Mouse (Mus musculus) stomach, postnatal 0 days (tissue): ENCODE results near the gene Ednrb. TPM values are rescaled to one million over a fixed set of nuclear protein-coding genes. Genes with fewer than 3 reads are reported as not detected.
"Not testable (repeated sequence)": the region's sequence is repeated elsewhere in the genome, so short reads cannot be mapped to it uniquely, and the experiment has no call there.

Experiments
- ATAC-seq: fragments of 200-750 bp; cut with Nextera tagmentation; 2 replicates; pipeline ENCODE4 v1.8.0; 2017; ENCODE audit not compliant: low FRiP score, low TSS enrichment
- DNase-seq: peaks from one replicate; pipeline ENCODE4 v3.0.0-alpha.2; 2016; ENCODE audit warnings: low spot score
- H3K27ac ChIP-seq: fragments of 300-500 bp; sonication (generic); replicated peaks from 2 replicates; pipeline ENCODE4 v1.5.1; 2014; ENCODE audit warnings: mild to moderate bottlenecking, control low read depth
- H3K27me3 ChIP-seq: fragments of 300-500 bp; sonication (generic); 2 replicates; pipeline ENCODE4 v1.6.1; 2014; ENCODE audit warnings: low read length; ENCODE audit not compliant: control insufficient read depth, insufficient read depth
- H3K36me3 ChIP-seq: fragments of 300-500 bp; sonication (generic); 2 replicates; pipeline ENCODE4 v1.6.1; 2014; ENCODE audit warnings: low read length, mixed read lengths; ENCODE audit not compliant: control insufficient read depth, insufficient read depth
- H3K4me1 ChIP-seq: fragments of 300-500 bp; sonication (generic); replicated peaks from 2 replicates; pipeline ENCODE4 v1.6.1; 2014; ENCODE audit warnings: antibody characterized with exemption; ENCODE audit not compliant: control insufficient read depth, insufficient read depth
- H3K4me2 ChIP-seq: fragments of 300-500 bp; sonication (generic); replicated peaks from 2 replicates; pipeline ENCODE4 v1.6.1; 2014; ENCODE audit warnings: low read depth, mild to moderate bottlenecking, control low read depth, moderate library complexity
- H3K4me3 ChIP-seq: fragments of 300-500 bp; sonication (generic); 2 replicates; pipeline ENCODE4 v1.5.1; 2014; ENCODE audit warnings: low read depth, low read length, control low read depth
- H3K9ac ChIP-seq: fragments of 300-500 bp; sonication (generic); 2 replicates; pipeline ENCODE4 v1.6.1; 2014; ENCODE audit warnings: mild to moderate bottlenecking, low read length, control low read depth, mixed read lengths
- H3K9me3 ChIP-seq: fragments of 300-500 bp; sonication (generic); 2 replicates; pipeline ENCODE4 v1.6.1; 2016; ENCODE audit warnings: low read length; ENCODE audit not compliant: control insufficient read depth
- CTCF ChIP-seq: IDR thresholded peaks from 2 replicates; pipeline ENCODE4 v1.5.1; 2016; ENCODE audit warnings: antibody characterized with exemption, low read depth, mild to moderate bottlenecking, moderate library complexity
- EP300 ChIP-seq: optimal IDR thresholded peaks from 2 replicates; pipeline ENCODE3; 2016; ENCODE audit warnings: antibody characterized with exemption
- WGBS: fragments of 180-500 bp; shearing (Covaris S2); extraction: QIAGEN DNeasy Blood & Tissue Kit; methylation state at CpG from one replicate; pipeline ENCODE4 v1.1.7; 2014; 5-methylcytosine and 5-hydroxymethylcytosine counted together
- polyA plus RNA-seq: library from polyadenylated mRNA; unstranded; fragments of >200 nt; fragmentation: Nextera tagmentation; extraction: Ambion mirVana; gene quantifications from 2 replicates; pipeline ENCODE4 v1.2.1, GENCODE M21; 2015

Ednrb gene
- polyA plus RNA-seq, 1 experiment from 2014 or later: 53.7 TPM

GRCm38 (mm10) chr14:103797123-103797522 is 47.1 kb downstream of the Ednrb start:
- Histone ChIP-seq H3K4me1 (no peaks in the 10 kb centered on the region), H3K9me3 (no peaks in the 10 kb centered on the region), H3K36me3 (no peaks in the 10 kb centered on the region), H3K27ac (no peak overlapping the region), H3K4me3 (no peak overlapping the region), H3K4me2 (no peak overlapping the region), H3K27me3 (no peaks in the 10 kb centered on the region), H3K9ac (no peak overlapping the region)
- DNase-seq: no peak
- TF ChIP-seq EP300 (no peak), CTCF (no peak)
- 68% methylated on average over 3 of the region's 3 CpGs for WGBS
- no peak for ATAC-seq

- no peak overlapping the region for H3K9ac ChIP-seq
- DNase-seq (no peak), ATAC-seq (no peak)
- no peaks in the 10 kb centered on the region for H3K4me1 ChIP-seq
- WGBS: 83% methylated on average over 1 of the region's 1 CpGs
- no peaks in the 10 kb centered on the region for H3K9me3 ChIP-seq
- no peaks in the 10 kb centered on the region for H3K27me3 ChIP-seq
- no peak overlapping the region for H3K4me3 ChIP-seq
- TF ChIP-seq CTCF (no peak), EP300 (no peak)
- no peak overlapping the region for H3K27ac ChIP-seq
- H3K4me2 ChIP-seq: no peak overlapping the region
- no peaks in the 10 kb centered on the region for H3K36me3 ChIP-seq
Observed at GRCm38 (mm10) chr14:103795591-103795990, 48.6 kb downstream of the Ednrb start.

GRCm38 (mm10) chr14:103793409-103793808 is 50.8 kb downstream of the Ednrb start:
- Histone ChIP-seq H3K4me1 (no peaks in the 10 kb centered on the region), H3K9me3 (no peaks in the 10 kb centered on the region; the same call in 1 of the 2 replicates), H3K9ac (no peak overlapping the region), H3K27me3 (no peaks in the 10 kb centered on the region), H3K27ac (no peak overlapping the region), H3K36me3 (no peaks in the 10 kb centered on the region), H3K4me2 (no peak overlapping the region), H3K4me3 (no peak overlapping the region)
- DNase-seq: no peak
- ATAC-seq: no peak
- 61% methylated on average over 5 of the region's 5 CpGs for WGBS
- TF ChIP-seq CTCF: no peak
- no peak for TF ChIP-seq EP300

- Histone ChIP-seq H3K4me3 (no peak overlapping the region), H3K9ac (no peak overlapping the region), H3K36me3 (no peaks in the 10 kb centered on the region), H3K9me3 (no peaks in the 10 kb centered on the region; the same call in 1 of the 2 replicates), H3K4me1 (no peaks in the 10 kb centered on the region), H3K27me3 (no peaks in the 10 kb centered on the region), H3K27ac (no peak overlapping the region; the same call in 1 of the 2 replicates), H3K4me2 (no peak overlapping the region)
- DNase-seq (no peak), ATAC-seq (no peak)
- TF ChIP-seq CTCF (no peak), EP300 (no peak)
- 25% methylated on average over 1 of the region's 1 CpGs for WGBS
Observed at GRCm38 (mm10) chr14:103792726-103793125, 51.5 kb downstream of the Ednrb start.

- ATAC-seq: no peak
Observed at GRCm38 (mm10) chr14:103787547-103787946, 56.7 kb downstream of the Ednrb start.

GRCm38 (mm10) chr14:103785096-103785965 is 58.9 kb downstream of the Ednrb start:
- 36% methylated on average over 9 of the region's 9 CpGs for WGBS
- Histone ChIP-seq H3K4me1 (no peaks in the 10 kb centered on the region), H3K4me3 (no peak overlapping the region), H3K4me2 (peak overlapping the region; percentile 23; the same call in 1 of the 2 replicates), H3K36me3 (no peaks in the 10 kb centered on the region), H3K27ac (0 out of 2 replicates have a peak overlapping the region, but pooled peaks have one; percentile 24), H3K9ac (no peak overlapping the region), H3K27me3 (no peaks in the 10 kb centered on the region), H3K9me3 (no peaks in the 10 kb centered on the region; the same call in 1 of the 2 replicates)
- ATAC-seq (peak; percentile 60; the same call in 1 of the 2 replicates), DNase-seq (no peak)
- TF ChIP-seq CTCF: no peak
- TF ChIP-seq EP300: no peak

More at GRCm38 (mm10) chr14:103787547-103787946, 56.7 kb downstream of the Ednrb start:
- no peaks in the 10 kb centered on the region for H3K4me1 ChIP-seq
- DNase-seq: no peak
- H3K4me3 ChIP-seq: no peak overlapping the region
- no peaks in the 10 kb centered on the region for H3K27me3 ChIP-seq
- WGBS: 83% methylated on average over 2 of the region's 2 CpGs
- no peaks in the 10 kb centered on the region; the same call in 1 of the 2 replicates for H3K9me3 ChIP-seq
- no peak overlapping the region for H3K9ac ChIP-seq
- no peak overlapping the region for H3K4me2 ChIP-seq
- H3K36me3 ChIP-seq: no peaks in the 10 kb centered on the region
- H3K27ac ChIP-seq: no peak overlapping the region
- no peak for TF ChIP-seq EP300
- peak; percentile 18; the same call in 1 of the 2 replicates for TF ChIP-seq CTCF

GRCm38 (mm10) chr14:103780336-103780735 is 63.9 kb downstream of the Ednrb start:
- H3K4me3 ChIP-seq, H3K4me2 ChIP-seq, H3K27me3 ChIP-seq, H3K4me1 ChIP-seq, DNase-seq, H3K9ac ChIP-seq, H3K27ac ChIP-seq, H3K36me3 ChIP-seq, ATAC-seq, H3K9me3 ChIP-seq: not testable (repeated sequence)
- 92% methylated on average over 6 of the region's 6 CpGs for WGBS
